Mouse (Mus musculus) liver, embryonic 14.5 days (tissue): Measurements from ENCODE around the gene Olfr118. TPM values are rescaled to one million over a fixed set of nuclear protein-coding genes. Genes with fewer than 3 reads are reported as not detected.
"Not testable (repeated sequence)": the region's sequence is repeated elsewhere in the genome, so short reads cannot be mapped to it uniquely, and the experiment has no call there.

Experiments used
- ATAC-seq: fragments of 200-750 bp; cut with Nextera tagmentation; 2 replicates; pipeline ENCODE4 v1.8.0; 2017; ENCODE audit warnings: moderate number of reproducible peaks, mild to moderate bottlenecking, moderate library complexity; ENCODE audit not compliant: insufficient read depth
- DNase-seq, 3 experiments: peaks; one replicate each; pipeline ENCODE4 v3.0.0-alpha.2; 2012 to 2013; ENCODE audit warnings: low read depth in 3 of 3, low spot score in 3 of 3
- H3K27ac ChIP-seq: fragments of 300-500 bp; sonication (generic); 2 replicates; pipeline ENCODE4 v1.5.1; 2014; ENCODE audit warnings: moderate library complexity, mild to moderate bottlenecking, control low read depth, inconsistent platforms
- H3K27me3 ChIP-seq: fragments of 300-500 bp; sonication (generic); 2 replicates; pipeline ENCODE4 v1.6.1; 2014; ENCODE audit warnings: mild to moderate bottlenecking, low read length, moderate library complexity; ENCODE audit not compliant: control insufficient read depth, insufficient read depth
- H3K36me3 ChIP-seq: fragments of 300-500 bp; sonication (generic); replicated peaks from 2 replicates; pipeline ENCODE4 v1.6.1; 2014; ENCODE audit warnings: low read depth; ENCODE audit not compliant: control insufficient read depth, insufficient read depth
- H3K4me1 ChIP-seq, 2 experiments: fragments of 200-500 bp in 1 of 2; fragments of 300-500 bp in 1 of 2; sonication (generic) in 1 of 2; replicated peaks; 2 replicates each; pipeline ENCODE4 v1.6.1; 2012 to 2014; ENCODE audit warnings: antibody characterized with exemption in 1 of 2, inconsistent platforms in 1 of 2, low read length in 1 of 2; ENCODE audit not compliant: control insufficient read depth in 2 of 2, insufficient read depth in 2 of 2
- H3K4me2 ChIP-seq: fragments of 300-500 bp; sonication (generic); 2 replicates; pipeline ENCODE4 v1.6.1; 2014; ENCODE audit warnings: low read depth, mild to moderate bottlenecking, control low read depth, moderate library complexity
- H3K4me3 ChIP-seq, 2 experiments: fragments of 200-500 bp in 1 of 2; fragments of 300-500 bp in 1 of 2; sonication (generic) in 1 of 2; 2 replicates each; pipeline ENCODE4 v1.5.1; 2012 to 2014; ENCODE audit warnings: low read depth in 2 of 2, low read length in 2 of 2, mild to moderate bottlenecking in 2 of 2, control low read depth in 1 of 2, inconsistent platforms in 1 of 2, moderate library complexity in 1 of 2; ENCODE audit not compliant: insufficient read depth in 1 of 2
- H3K9ac ChIP-seq: fragments of 300-500 bp; sonication (generic); replicated peaks from 2 replicates; pipeline ENCODE4 v1.6.1; 2014; ENCODE audit warnings: mild to moderate bottlenecking, control low read depth, moderate library complexity
- H3K9me3 ChIP-seq: fragments of 300-500 bp; sonication (generic); 2 replicates; pipeline ENCODE4 v1.6.1; 2016; ENCODE audit warnings: low read length, mixed read lengths; ENCODE audit not compliant: control insufficient read depth
- CTCF ChIP-seq: IDR thresholded peaks from 2 replicates; pipeline ENCODE4 v1.5.1; 2016; ENCODE audit warnings: antibody characterized with exemption, low read depth, control low read depth
- EP300 ChIP-seq: IDR thresholded peaks from 2 replicates; pipeline ENCODE4 v1.6.1; 2016; ENCODE audit warnings: antibody characterized with exemption, low read depth
- WGBS: fragments of 180-500 bp; shearing (Covaris S2); extraction: QIAGEN DNeasy Blood & Tissue Kit; methylation state at CpG from one replicate; pipeline ENCODE4 v1.1.7; 2014; ENCODE audit not compliant: insufficient replicate concordance; 5-methylcytosine and 5-hydroxymethylcytosine counted together
- polyA plus RNA-seq, 2 experiments: library from polyadenylated mRNA; depleted of rRNA in 1 of 2; stranded (reverse) in 1 of 2; unstranded in 1 of 2; fragments of >200 nt; fragmentation: Nextera tagmentation in 1 of 2; extraction: Ambion mirVana in 1 of 2; gene quantifications; 2 replicates each; pipeline versions ENCODE4 v1.2.1 to v1.2.3; 2012 to 2014

The Olfr118 gene
- polyA plus RNA-seq (2012; rRNA removed) (not detected in 2 replicates), polyA plus RNA-seq (2014; fragmentation: Nextera tagmentation; extraction: Ambion mirVana) (not detected in 2 replicates)

DNA sequence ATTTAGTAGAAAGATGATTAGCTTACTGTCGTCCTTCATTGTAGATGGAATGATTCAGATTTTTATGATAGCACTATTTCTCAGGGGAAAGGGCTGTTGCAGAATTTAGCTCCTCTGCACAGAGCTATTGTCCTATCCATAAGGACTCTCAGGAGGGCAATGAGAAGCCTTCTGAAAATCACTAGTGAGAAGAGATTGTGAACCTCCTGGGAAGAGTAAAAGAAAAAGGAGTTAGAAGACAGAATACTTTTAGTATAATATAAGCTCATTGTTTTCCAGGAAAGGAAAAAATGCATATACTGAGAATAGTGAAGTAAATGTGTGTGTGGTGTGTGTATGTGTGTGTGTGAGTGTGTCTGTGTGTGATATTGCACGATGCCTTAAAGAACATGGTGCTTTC, at the start of gene Olfr118:
Gene Olfr118, plus strand, starts transcription at position 301 of the 400 bp plus-strand sequence.
- Histone ChIP-seq H3K9ac (no peak within 1 kb of the TSS), H3K36me3 (no peaks in the 10 kb centered on the region), H3K9me3 (no peaks in the 10 kb centered on the region), H3K4me3 (no peak within 1 kb of the TSS), H3K27me3 (no peaks in the 10 kb centered on the region), H3K27ac (no peak within 1 kb of the TSS), H3K4me1 (no peaks in the 10 kb centered on the region), H3K4me2 (no peak within 1 kb of the TSS)
- ATAC-seq (no peak), DNase-seq (no peak)
- WGBS = 29% methylated on average over 2 of the region's 2 CpGs
- TF ChIP-seq CTCF (no peak), EP300 (no peak)

DNA sequence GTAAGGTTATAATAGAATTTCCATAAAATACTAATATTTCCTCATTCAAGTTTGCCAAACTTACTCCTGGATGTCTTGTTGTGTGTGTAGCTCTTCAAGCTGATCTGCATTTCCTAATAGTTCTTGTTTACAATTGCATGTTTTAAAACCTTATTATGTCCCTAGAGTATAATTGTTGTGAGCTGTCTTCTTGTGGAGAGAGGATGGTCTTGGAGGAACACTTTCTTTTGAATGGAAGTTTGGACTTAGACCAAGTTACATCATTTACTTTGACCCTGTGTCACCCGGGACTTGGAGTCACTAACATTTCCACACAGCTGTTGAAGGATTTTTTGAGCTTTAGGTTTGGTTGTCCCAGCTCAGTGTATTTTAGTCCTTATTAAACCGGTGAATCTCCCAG, 39.8 kb upstream of the Olfr118 start, which contains the start of the genes Olfr115 and Olfr116:
Gene Olfr115, minus strand, starts transcription at position 101 of the 400 bp plus-strand sequence.
Gene Olfr116, minus strand, starts transcription at position 191 of the 400 bp plus-strand sequence.
- no peaks in the 10 kb centered on the region for H3K4me1 ChIP-seq
- TF ChIP-seq CTCF = no peak
- no peak for TF ChIP-seq EP300
- DNase-seq = no peak
- no peak within 1 kb of the TSS for H3K4me2 ChIP-seq
- no peaks in the 10 kb centered on the region for H3K27me3 ChIP-seq
- H3K9me3 ChIP-seq = no peaks in the 10 kb centered on the region
- H3K36me3 ChIP-seq = no peaks in the 10 kb centered on the region
- ATAC-seq = no peak
- H3K27ac ChIP-seq = no peak within 1 kb of the TSS
- H3K4me3 ChIP-seq = no peak within 1 kb of the TSS
- WGBS = 57% methylated on average over 2 of the region's 2 CpGs
- H3K9ac ChIP-seq = no peak within 1 kb of the TSS

DNA sequence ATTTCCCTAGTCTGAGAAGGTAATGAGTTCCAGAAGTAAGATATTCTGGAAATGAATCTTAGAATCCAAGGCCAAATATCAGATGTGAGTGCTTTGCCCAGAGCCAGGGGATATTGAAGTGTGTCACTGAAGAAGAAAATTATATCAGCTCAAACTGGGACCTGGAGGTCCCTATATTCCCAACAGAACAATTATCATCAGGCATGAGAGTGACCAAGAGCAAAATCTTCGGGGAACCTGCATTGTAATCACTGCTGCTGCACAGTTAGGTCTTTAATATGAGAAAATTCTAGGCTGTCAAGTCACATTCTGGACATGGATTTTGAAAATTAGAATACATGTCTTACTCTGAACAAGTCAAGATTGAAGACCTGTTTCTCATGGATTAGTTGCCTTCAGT, 3.1 kb upstream of the Olfr118 start, which contains the start of gene Olfr117:
Gene Olfr117, minus strand, starts transcription at position 101 of the 400 bp plus-strand sequence.
- Histone ChIP-seq H3K9ac (no peak within 1 kb of the TSS), H3K4me3 (no peak within 1 kb of the TSS), H3K4me2 (no peak within 1 kb of the TSS), H3K27ac (no peak within 1 kb of the TSS), H3K36me3 (no peaks in the 10 kb centered on the region), H3K4me1 (no peaks in the 10 kb centered on the region), H3K27me3 (no peaks in the 10 kb centered on the region), H3K9me3 (no peaks in the 10 kb centered on the region)
- DNase-seq (no peak), ATAC-seq (no peak)
- TF ChIP-seq CTCF = no peak
- no peak for TF ChIP-seq EP300
- 27% methylated on average over 1 of the region's 1 CpGs for WGBS

DNA sequence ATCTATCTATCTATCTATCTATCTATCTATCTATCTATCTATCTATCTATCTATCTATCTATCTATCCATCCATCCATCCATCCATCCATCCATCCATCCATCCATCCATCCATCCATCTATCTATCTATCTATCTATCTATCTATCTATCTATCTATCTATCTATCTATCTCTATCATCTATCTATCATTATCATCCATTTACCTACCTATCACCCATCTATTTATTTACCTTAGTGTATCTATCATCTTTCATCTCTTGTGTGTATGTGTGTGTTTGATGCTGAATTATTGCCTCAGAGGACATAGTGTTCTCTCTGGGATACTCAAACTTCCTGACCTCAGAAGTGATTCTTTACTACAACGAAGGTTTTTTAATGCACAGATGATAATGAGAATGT, 29.5 kb downstream of the Olfr118 start, which contains the start of gene Olfr119:
Gene Olfr119, plus strand, starts transcription at position 301 of the 400 bp plus-strand sequence.
- 35% methylated on average over 1 of the region's 1 CpGs for WGBS
- H3K27ac ChIP-seq, DNase-seq, H3K4me3 ChIP-seq, H3K9me3 ChIP-seq, ATAC-seq, H3K36me3 ChIP-seq, H3K4me1 ChIP-seq, H3K9ac ChIP-seq, H3K4me2 ChIP-seq, H3K27me3 ChIP-seq: not testable (repeated sequence)

DNA sequence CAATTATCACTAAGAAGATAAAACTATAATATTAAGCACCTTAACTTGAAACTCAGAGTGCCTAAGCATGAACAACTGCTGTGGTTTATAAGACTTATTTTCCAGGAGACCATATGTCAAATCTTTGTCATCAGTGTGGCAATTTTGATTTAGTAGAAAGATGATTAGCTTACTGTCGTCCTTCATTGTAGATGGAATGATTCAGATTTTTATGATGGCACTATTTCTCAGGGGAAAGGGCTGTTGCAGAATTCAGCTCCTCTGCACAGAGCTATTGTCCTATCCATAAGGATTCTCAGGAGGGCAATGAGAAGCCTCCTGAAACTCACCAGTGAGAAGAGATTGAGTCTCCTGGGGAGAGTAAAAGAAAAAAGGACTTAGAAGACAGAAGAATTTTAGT, 54.7 kb downstream of the Olfr118 start, which contains the start of gene Olfr120:
Gene Olfr120, plus strand, starts transcription at position 301 of the 400 bp plus-strand sequence.
- TF ChIP-seq EP300 (no peak), CTCF (no peak)
- H3K36me3 ChIP-seq = no peaks in the 10 kb centered on the region
- no peaks in the 10 kb centered on the region for H3K4me1 ChIP-seq
- no peak within 1 kb of the TSS for H3K4me3 ChIP-seq
- H3K27me3 ChIP-seq = no peaks in the 10 kb centered on the region
- DNase-seq = no peak
- 32% methylated on average over 1 of the region's 1 CpGs for WGBS
- no peak within 1 kb of the TSS for H3K9ac ChIP-seq
- H3K4me2 ChIP-seq = no peak within 1 kb of the TSS
- no peaks in the 10 kb centered on the region for H3K9me3 ChIP-seq
- no peak for ATAC-seq
- H3K27ac ChIP-seq = no peak within 1 kb of the TSS

Other genes starting within 250 kb of the Olfr118 start
- not detected in 2 replicates for gene Olfr108, start 221.5 kb upstream of the Olfr118 start, polyA plus RNA-seq (2012; rRNA removed)
- gene Olfr108, start 221.5 kb upstream of the Olfr118 start, polyA plus RNA-seq (2014; fragmentation: Nextera tagmentation; extraction: Ambion mirVana) = not detected in 2 replicates
- not detected in 2 replicates for gene Olfr109, start 208.1 kb upstream of the Olfr118 start, polyA plus RNA-seq (2012; rRNA removed)
- gene Olfr109, start 208.1 kb upstream of the Olfr118 start, polyA plus RNA-seq (2014; fragmentation: Nextera tagmentation; extraction: Ambion mirVana) = not detected in 2 replicates
- gene H2-M2, start 183.4 kb upstream of the Olfr118 start, polyA plus RNA-seq (2012; rRNA removed) = not detected in 2 replicates
- gene H2-M2, start 183.4 kb upstream of the Olfr118 start, polyA plus RNA-seq (2014; fragmentation: Nextera tagmentation; extraction: Ambion mirVana) = not detected in 2 replicates
- gene Olfr110, start 174.5 kb upstream of the Olfr118 start, polyA plus RNA-seq (2012; rRNA removed) = 0.02 TPM in 1 of 2 replicates, not detected in the other
- gene Olfr110, start 174.5 kb upstream of the Olfr118 start, polyA plus RNA-seq (2014; fragmentation: Nextera tagmentation; extraction: Ambion mirVana) = not detected in 2 replicates
- 0.03 and 0.04 TPM in 2 replicates for gene Olfr111, start 159.0 kb upstream of the Olfr118 start, polyA plus RNA-seq (2012; rRNA removed)
- 0.13 TPM in 1 of 2 replicates, not detected in the other for gene Olfr111, start 159.0 kb upstream of the Olfr118 start, polyA plus RNA-seq (2014; fragmentation: Nextera tagmentation; extraction: Ambion mirVana)
- not detected in 2 replicates for gene Olfr112, start 97.5 kb upstream of the Olfr118 start, polyA plus RNA-seq (2012; rRNA removed)
- gene Olfr112, start 97.5 kb upstream of the Olfr118 start, polyA plus RNA-seq (2014; fragmentation: Nextera tagmentation; extraction: Ambion mirVana) = not detected in 2 replicates
- gene Olfr113, start 89.3 kb upstream of the Olfr118 start, polyA plus RNA-seq (2012; rRNA removed) = not detected in 2 replicates
- gene Olfr113, start 89.3 kb upstream of the Olfr118 start, polyA plus RNA-seq (2014; fragmentation: Nextera tagmentation; extraction: Ambion mirVana) = not detected in 2 replicates
- not detected in 2 replicates for gene Olfr114, start 74.2 kb upstream of the Olfr118 start, polyA plus RNA-seq (2012; rRNA removed)
- not detected in 2 replicates for gene Olfr114, start 74.2 kb upstream of the Olfr118 start, polyA plus RNA-seq (2014; fragmentation: Nextera tagmentation; extraction: Ambion mirVana)
- gene Olfr115, start 39.9 kb upstream of the Olfr118 start, polyA plus RNA-seq (2012; rRNA removed) = not detected in 2 replicates
- gene Olfr115, start 39.9 kb upstream of the Olfr118 start, polyA plus RNA-seq (2014; fragmentation: Nextera tagmentation; extraction: Ambion mirVana) = not detected in 2 replicates
- gene Olfr116, start 39.8 kb upstream of the Olfr118 start, polyA plus RNA-seq (2012; rRNA removed) = not detected in 2 replicates
- not detected in 2 replicates for gene Olfr116, start 39.8 kb upstream of the Olfr118 start, polyA plus RNA-seq (2014; fragmentation: Nextera tagmentation; extraction: Ambion mirVana)
- not detected in 2 replicates for gene Olfr117, start 3.2 kb upstream of the Olfr118 start, polyA plus RNA-seq (2012; rRNA removed)
- not detected in 2 replicates for gene Olfr117, start 3.2 kb upstream of the Olfr118 start, polyA plus RNA-seq (2014; fragmentation: Nextera tagmentation; extraction: Ambion mirVana)
- not detected in 2 replicates for gene Olfr119, start 29.6 kb downstream of the Olfr118 start, polyA plus RNA-seq (2012; rRNA removed)
- gene Olfr119, start 29.6 kb downstream of the Olfr118 start, polyA plus RNA-seq (2014; fragmentation: Nextera tagmentation; extraction: Ambion mirVana) = not detected in 2 replicates
- gene Olfr120, start 54.8 kb downstream of the Olfr118 start, polyA plus RNA-seq (2012; rRNA removed) = not detected in 2 replicates
- gene Olfr120, start 54.8 kb downstream of the Olfr118 start, polyA plus RNA-seq (2014; fragmentation: Nextera tagmentation; extraction: Ambion mirVana) = not detected in 2 replicates
- not detected in 2 replicates for gene Olfr121, start 81.9 kb downstream of the Olfr118 start, polyA plus RNA-seq (2012; rRNA removed)
- not detected in 2 replicates for gene Olfr121, start 81.9 kb downstream of the Olfr118 start, polyA plus RNA-seq (2014; fragmentation: Nextera tagmentation; extraction: Ambion mirVana)
- not detected in 2 replicates for gene Olfr122, start 101.6 kb downstream of the Olfr118 start, polyA plus RNA-seq (2012; rRNA removed)
- gene Olfr122, start 101.6 kb downstream of the Olfr118 start, polyA plus RNA-seq (2014; fragmentation: Nextera tagmentation; extraction: Ambion mirVana) = not detected in 2 replicates
- gene Olfr123, start 126.5 kb downstream of the Olfr118 start, polyA plus RNA-seq (2012; rRNA removed) = not detected in 2 replicates
- not detected in 2 replicates for gene Olfr123, start 126.5 kb downstream of the Olfr118 start, polyA plus RNA-seq (2014; fragmentation: Nextera tagmentation; extraction: Ambion mirVana)
- gene Olfr124, start 132.9 kb downstream of the Olfr118 start, polyA plus RNA-seq (2012; rRNA removed) = not detected in 2 replicates
- not detected in 2 replicates for gene Olfr124, start 132.9 kb downstream of the Olfr118 start, polyA plus RNA-seq (2014; fragmentation: Nextera tagmentation; extraction: Ambion mirVana)
- not detected in 2 replicates for gene Olfr125, start 166.0 kb downstream of the Olfr118 start, polyA plus RNA-seq (2012; rRNA removed)
- gene Olfr125, start 166.0 kb downstream of the Olfr118 start, polyA plus RNA-seq (2014; fragmentation: Nextera tagmentation; extraction: Ambion mirVana) = not detected in 2 replicates
- not detected in 2 replicates for gene Olfr126, start 180.5 kb downstream of the Olfr118 start, polyA plus RNA-seq (2012; rRNA removed)
- not detected in 2 replicates for gene Olfr126, start 180.5 kb downstream of the Olfr118 start, polyA plus RNA-seq (2014; fragmentation: Nextera tagmentation; extraction: Ambion mirVana)
- gene Olfr127, start 233.4 kb downstream of the Olfr118 start, polyA plus RNA-seq (2012; rRNA removed) = not detected in 2 replicates
- not detected in 2 replicates for gene Olfr127, start 233.4 kb downstream of the Olfr118 start, polyA plus RNA-seq (2014; fragmentation: Nextera tagmentation; extraction: Ambion mirVana)